Mouse (Mus musculus): Measurements from ENCODE around the gene Cdk2ap2.
"Not testable (repeated sequence)": the region's sequence is repeated elsewhere in the genome, so short reads cannot be mapped to it uniquely, and the experiment has no call there.

Cdk2ap2 gene

GRCm38 (mm10) chr19:4066877-4067276 is 30.1 kb upstream of the Cdk2ap2 start:
- DNase-seq (ENCODE audit: low spot score in 2 of 2): no peak

GRCm38 (mm10) chr19:4068242-4068641 is 28.7 kb upstream of the Cdk2ap2 start:
- not testable (repeated sequence) for DNase-seq (ENCODE audit: low spot score in 2 of 2)

GRCm38 (mm10) chr19:4068717-4069410 is 28.1 kb upstream of the Cdk2ap2 start:
- DNase-seq (ENCODE audit: low spot score in 2 of 2): no peak

GRCm38 (mm10) chr19:4070311-4070710 is 26.7 kb upstream of the Cdk2ap2 start:
- DNase-seq (ENCODE audit: low spot score in 2 of 2): no peak

- DNase-seq (ENCODE audit: low spot score in 2 of 2): no peak
Measured at GRCm38 (mm10) chr19:4070756-4071155, 26.2 kb upstream of the Cdk2ap2 start.

GRCm38 (mm10) chr19:4071406-4071805 is 25.6 kb upstream of the Cdk2ap2 start:
- no peak for DNase-seq (ENCODE audit: low spot score in 2 of 2)

GRCm38 (mm10) chr19:4072706-4073424 is 24.1 kb upstream of the Cdk2ap2 start:
- DNase-seq (ENCODE audit: low spot score in 2 of 2): no peak

- DNase-seq (ENCODE audit: low spot score in 2 of 2): no peak
Measured at GRCm38 (mm10) chr19:4075531-4075930, 21.5 kb upstream of the Cdk2ap2 start.

GRCm38 (mm10) chr19:4079594-4079993 is 17.4 kb upstream of the Cdk2ap2 start:
- DNase-seq (ENCODE audit: low spot score in 2 of 2): no peak

- DNase-seq (ENCODE audit: low spot score in 2 of 2): no peak
Measured at GRCm38 (mm10) chr19:4080511-4081009, 16.4 kb upstream of the Cdk2ap2 start.

GRCm38 (mm10) chr19:4081394-4081793 is 15.6 kb upstream of the Cdk2ap2 start, which contains the start of gene Cabp2:
Cabp2 (plus strand) TSS chr19:4081578.
- no peak for DNase-seq (ENCODE audit: low spot score in 2 of 2)

GRCm38 (mm10) chr19:4082219-4082965 is 14.6 kb upstream of the Cdk2ap2 start:
- no peak for DNase-seq (ENCODE audit: low spot score in 2 of 2)

GRCm38 (mm10) chr19:4083316-4083715 is 13.7 kb upstream of the Cdk2ap2 start:
- no peak for DNase-seq (ENCODE audit: low spot score in 2 of 2)

- no peak for DNase-seq (ENCODE audit: low spot score in 2 of 2)
Measured at GRCm38 (mm10) chr19:4083826-4084225, 13.2 kb upstream of the Cdk2ap2 start.

- DNase-seq (ENCODE audit: low spot score in 2 of 2): no peak
Measured at GRCm38 (mm10) chr19:4084984-4085383, 12.0 kb upstream of the Cdk2ap2 start.

GRCm38 (mm10) chr19:4086156-4086555 is 10.8 kb upstream of the Cdk2ap2 start:
- no peak for DNase-seq (ENCODE audit: low spot score in 2 of 2)

- DNase-seq (ENCODE audit: low spot score in 2 of 2): no peak
Measured at GRCm38 (mm10) chr19:4087090-4087489, 9.9 kb upstream of the Cdk2ap2 start.

GRCm38 (mm10) chr19:4088146-4088545 is 8.8 kb upstream of the Cdk2ap2 start:
- no peak for DNase-seq (ENCODE audit: low spot score in 2 of 2)

GRCm38 (mm10) chr19:4089128-4089527 is 7.9 kb upstream of the Cdk2ap2 start:
- DNase-seq (ENCODE audit: low spot score in 2 of 2): no peak

- no peak for DNase-seq (ENCODE audit: low spot score in 2 of 2)
Measured at GRCm38 (mm10) chr19:4090446-4090845, 6.5 kb upstream of the Cdk2ap2 start.

GRCm38 (mm10) chr19:4091383-4091782 is 5.6 kb upstream of the Cdk2ap2 start:
- no peak for DNase-seq (ENCODE audit: low spot score in 2 of 2)

GRCm38 (mm10) chr19:4092750-4093149 is 4.2 kb upstream of the Cdk2ap2 start:
- DNase-seq (ENCODE audit: low spot score in 2 of 2): no peak

Measured in right cerebral cortex, adult 2 months (tissue).